Mouse (Mus musculus) intestine, postnatal 0 days (tissue): ENCODE data around the gene Pik3r5. TPM values are rescaled to one million over a fixed set of nuclear protein-coding genes. Genes with fewer than 3 reads are reported as not detected.

Source experiments
- ATAC-seq: fragments of 200-750 bp; cut with Nextera tagmentation; 2 replicates; pipeline ENCODE4 v1.8.0; 2017; ENCODE audit warnings: mild to moderate bottlenecking, moderate TSS enrichment, moderate library complexity
- H3K27ac ChIP-seq: fragments of 300-500 bp; sonication (generic); 2 replicates; pipeline ENCODE4 v1.5.1; 2014; ENCODE audit warnings: mild to moderate bottlenecking, low read depth, low read length, moderate library complexity
- H3K27me3 ChIP-seq: fragments of 300-500 bp; sonication (generic); replicated peaks from 2 replicates; pipeline ENCODE4 v1.6.1; 2014; ENCODE audit warnings: low read length, mixed read lengths; ENCODE audit not compliant: control insufficient read depth, insufficient read depth
- H3K36me3 ChIP-seq: fragments of 300-500 bp; sonication (generic); 2 replicates; pipeline ENCODE4 v1.6.1; 2014; ENCODE audit warnings: mild to moderate bottlenecking, moderate library complexity; ENCODE audit not compliant: control insufficient read depth, insufficient read depth
- H3K4me1 ChIP-seq: fragments of 300-500 bp; sonication (generic); replicated peaks from 2 replicates; pipeline ENCODE4 v1.6.1; 2014; ENCODE audit warnings: antibody characterized with exemption, low read length, mixed read lengths; ENCODE audit not compliant: control insufficient read depth, insufficient read depth
- H3K4me2 ChIP-seq: fragments of 300-500 bp; sonication (generic); replicated peaks from 2 replicates; pipeline ENCODE4 v1.6.1; 2014; ENCODE audit warnings: low read depth, mild to moderate bottlenecking, moderate library complexity
- H3K4me3 ChIP-seq: fragments of 300-500 bp; sonication (generic); 2 replicates; pipeline ENCODE4 v1.5.1; 2014; ENCODE audit warnings: low read depth, low read length
- H3K9ac ChIP-seq: fragments of 300-500 bp; sonication (generic); 2 replicates; pipeline ENCODE4 v1.6.1; 2014; ENCODE audit warnings: mild to moderate bottlenecking, low read depth, low read length
- H3K9me3 ChIP-seq: fragments of 300-500 bp; sonication (generic); 2 replicates; pipeline ENCODE4 v1.6.1; 2016; ENCODE audit warnings: mixed run types; ENCODE audit not compliant: control insufficient read depth
- CTCF ChIP-seq: sonication (generic); IDR thresholded peaks from 2 replicates; pipeline ENCODE4 v1.5.1; 2016; ENCODE audit warnings: low read depth, mild to moderate bottlenecking, control low read depth, antibody characterized with exemption, moderate library complexity
- WGBS: fragments of 180-500 bp; shearing (Covaris S2); extraction: QIAGEN DNeasy Blood & Tissue Kit; methylation state at CpG from one replicate; pipeline ENCODE4 v1.1.7; 2014; 5-methylcytosine and 5-hydroxymethylcytosine counted together
- polyA plus RNA-seq: library from polyadenylated mRNA; unstranded; fragments of >200 nt; fragmentation: Nextera tagmentation; extraction: Ambion mirVana; gene quantifications from 2 replicates; pipeline ENCODE4 v1.2.1, GENCODE M21; 2015

Pik3r5 gene
- polyA plus RNA-seq, 1 experiment from 2014 or later: 0.35 TPM

- Histone ChIP-seq H3K4me3 (no peak overlapping the region), H3K9ac (no peak overlapping the region), H3K27ac (no peak overlapping the region), H3K36me3 (no peaks in the 10 kb centered on the region), H3K9me3 (no peaks in the 10 kb centered on the region), H3K4me1 (no peaks in the 10 kb centered on the region), H3K4me2 (no peak overlapping the region), H3K27me3 (no peaks in the 10 kb centered on the region)
- WGBS: 42% methylated on average over 10 of the region's 10 CpGs
- TF ChIP-seq CTCF: no peak
- no peak for ATAC-seq
These were observed 19.4 kb downstream of the Pik3r5 start for GRCm38 (mm10) chr11:68451282-68451735.

- H3K36me3 ChIP-seq: no peaks in the 10 kb centered on the region
- TF ChIP-seq CTCF: no peak
- WGBS: 61% methylated on average over 5 of the region's 5 CpGs
These were observed 20.0 kb downstream of the Pik3r5 start for GRCm38 (mm10) chr11:68451747-68452405.

GRCm38 (mm10) chr11:68452740-68453139 is 20.8 kb downstream of the Pik3r5 start:
- Histone ChIP-seq H3K4me1 (no peaks in the 10 kb centered on the region), H3K4me3 (no peak overlapping the region), H3K4me2 (no peak overlapping the region), H3K9ac (no peak overlapping the region), H3K36me3 (no peaks in the 10 kb centered on the region), H3K27me3 (no peaks in the 10 kb centered on the region), H3K27ac (no peak overlapping the region), H3K9me3 (no peaks in the 10 kb centered on the region)
- no peak for TF ChIP-seq CTCF
- 80% methylated on average over 8 of the region's 8 CpGs for WGBS
- ATAC-seq: no peak

More at GRCm38 (mm10) chr11:68451747-68452405, 20.0 kb downstream of the Pik3r5 start:
- ATAC-seq: no peak
- Histone ChIP-seq H3K27ac (no peak overlapping the region), H3K9ac (no peak overlapping the region), H3K4me3 (no peak overlapping the region), H3K4me2 (no peak overlapping the region), H3K27me3 (no peaks in the 10 kb centered on the region), H3K4me1 (no peaks in the 10 kb centered on the region), H3K9me3 (no peaks in the 10 kb centered on the region)

DNA sequence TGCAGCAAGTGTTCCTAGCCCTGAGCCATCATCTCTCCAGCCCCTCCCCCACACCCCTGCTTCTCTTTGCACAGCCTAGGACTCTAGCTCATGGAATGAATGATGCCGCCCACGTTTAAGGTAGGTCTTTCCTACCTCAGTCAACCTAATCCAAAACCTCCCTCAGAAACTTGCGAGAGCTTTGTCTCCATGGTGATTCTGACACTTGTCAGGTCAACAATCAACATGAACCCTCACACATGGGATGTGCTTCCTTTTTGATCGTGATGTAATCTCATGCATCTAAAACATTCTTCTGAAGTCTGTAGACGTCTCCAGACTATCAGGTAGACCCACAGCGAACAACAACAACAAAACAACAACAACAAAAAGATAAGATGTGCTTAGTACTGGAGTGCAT is 21.4 kb downstream of the Pik3r5 start:
- Histone ChIP-seq H3K4me1 (no peaks in the 10 kb centered on the region), H3K9ac (no peak overlapping the region), H3K4me2 (no peak overlapping the region), H3K36me3 (no peaks in the 10 kb centered on the region), H3K27ac (no peak overlapping the region), H3K9me3 (no peaks in the 10 kb centered on the region), H3K4me3 (no peak overlapping the region), H3K27me3 (no peaks in the 10 kb centered on the region)
- TF ChIP-seq CTCF: no peak
- 58% methylated on average over 6 of the region's 6 CpGs for WGBS
- ATAC-seq: no peak

DNA sequence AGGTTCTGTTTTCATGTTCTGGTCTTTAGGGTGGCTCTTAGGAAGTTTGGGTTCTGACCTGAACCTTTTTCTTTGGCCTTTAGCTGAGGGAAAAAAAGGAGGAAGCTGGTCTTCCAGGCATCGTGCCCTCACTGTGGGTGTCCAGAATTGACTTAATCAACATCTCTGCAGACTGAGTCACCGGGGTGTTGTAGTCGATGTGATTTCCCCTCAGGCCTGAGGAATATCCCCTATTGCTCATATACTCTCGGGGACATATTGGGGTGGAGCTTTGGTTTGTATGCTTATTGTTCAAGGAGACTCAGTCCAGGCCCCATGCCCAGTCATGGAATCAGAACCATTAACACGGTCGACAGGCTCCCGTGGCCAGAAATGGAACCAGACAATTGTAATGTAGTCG is 26.2 kb downstream of the Pik3r5 start:
- no peak overlapping the region for H3K4me3 ChIP-seq
- no peak overlapping the region for H3K4me2 ChIP-seq
- H3K9ac ChIP-seq: no peak overlapping the region
- no peaks in the 10 kb centered on the region for H3K27me3 ChIP-seq
- WGBS: 77% methylated on average over 8 of the region's 8 CpGs
- H3K27ac ChIP-seq: no peak overlapping the region
- no peak for ATAC-seq
- no peaks in the 10 kb centered on the region for H3K36me3 ChIP-seq
- no peaks in the 10 kb centered on the region for H3K9me3 ChIP-seq
- no peak for TF ChIP-seq CTCF
- no peaks in the 10 kb centered on the region for H3K4me1 ChIP-seq

GRCm38 (mm10) chr11:68459021-68459420 is 27.1 kb downstream of the Pik3r5 start:
- Histone ChIP-seq H3K4me1 (no peaks in the 10 kb centered on the region), H3K9me3 (no peaks in the 10 kb centered on the region), H3K9ac (no peak overlapping the region), H3K4me3 (no peak overlapping the region), H3K36me3 (no peaks in the 10 kb centered on the region), H3K27ac (no peak overlapping the region), H3K4me2 (no peak overlapping the region), H3K27me3 (no peaks in the 10 kb centered on the region)
- WGBS: 84% methylated on average over 5 of the region's 5 CpGs
- no peak for ATAC-seq
- no peak for TF ChIP-seq CTCF
